Mouse (Mus musculus): ENCODE measurements around the gene Rgl1.

- TF ChIP-seq CTCF (IDR thresholded peaks at IDR 0.05; ENCODE audit: extremely low read depth, insufficient read depth, low read length) (no peak), POLR2A (IDR thresholded peaks at IDR 0.05; ENCODE audit: extremely low read depth, insufficient read depth, low read length) (no peak)
Observed at GRCm38 (mm10) chr1:152594690-152595089, 171.5 kb downstream of the Rgl1 start.
